Mouse (Mus musculus) liver, embryonic 14.5 days (tissue): Measurements from ENCODE around the gene Tnfsf13.

ENCODE experiments used
- CTCF ChIP-seq: IDR thresholded peaks from 2 replicates; pipeline ENCODE4 v1.5.1; 2016; ENCODE audit warnings: antibody characterized with exemption, low read depth, control low read depth
- EP300 ChIP-seq: IDR thresholded peaks from 2 replicates; pipeline ENCODE4 v1.6.1; 2016; ENCODE audit warnings: antibody characterized with exemption, low read depth

DNA sequence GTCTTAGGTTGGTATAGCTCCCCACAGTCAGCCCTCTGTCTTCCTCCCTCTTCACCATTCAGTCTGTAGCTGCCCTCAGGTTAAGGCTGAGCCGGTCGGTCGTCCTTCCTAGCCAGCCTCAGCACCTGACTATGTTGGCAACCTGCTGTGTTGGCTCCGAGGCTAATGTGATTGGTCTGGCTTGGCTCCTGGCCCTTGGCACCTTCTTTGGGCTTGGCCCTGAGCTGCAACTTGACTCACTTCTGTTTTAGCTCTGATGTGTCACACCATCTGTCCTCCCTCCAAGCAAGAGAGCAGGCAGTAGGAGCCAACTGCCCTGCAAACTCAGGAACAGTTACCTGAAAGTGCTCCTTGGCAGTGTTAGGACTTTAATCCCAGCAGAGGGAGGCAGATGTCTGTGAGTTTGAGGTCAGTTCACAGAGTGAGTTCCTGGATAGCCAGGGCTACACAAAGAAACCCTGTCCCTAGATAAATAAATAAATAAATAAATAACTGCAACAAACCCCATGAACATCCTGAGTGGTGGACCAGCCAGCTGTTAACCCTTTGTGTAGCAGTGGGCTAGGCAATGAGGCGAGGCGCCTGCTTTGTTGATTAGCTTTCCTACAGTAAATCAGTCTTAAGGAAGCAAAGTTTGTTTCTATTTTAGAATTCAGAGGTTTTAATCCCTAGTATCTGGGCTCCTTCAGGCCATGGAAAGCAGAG lies 21.3 kb upstream of the Tnfsf13 start:
- TF ChIP-seq CTCF: no peak
- no peak for TF ChIP-seq EP300
